Mouse (Mus musculus) intestine, embryonic 15.5 days (tissue): ENCODE data around the gene Mdga1. TPM values are rescaled to one million over a fixed set of nuclear protein-coding genes. Genes with fewer than 3 reads are reported as not detected.

Experiments
- ATAC-seq: fragments of 200-750 bp; cut with Nextera tagmentation; 2 replicates; pipeline ENCODE4 v1.8.0; 2017; ENCODE audit warnings: moderate TSS enrichment, moderate library complexity
- H3K27ac ChIP-seq: fragments of 300-500 bp; sonication (generic); 2 replicates; pipeline ENCODE4 v1.5.1; 2015; ENCODE audit warnings: mild to moderate bottlenecking, inconsistent platforms
- H3K27me3 ChIP-seq: fragments of 300-500 bp; sonication (generic); replicated peaks from 2 replicates; pipeline ENCODE4 v1.6.1; 2015; ENCODE audit warnings: inconsistent platforms
- H3K36me3 ChIP-seq: fragments of 300-500 bp; sonication (generic); 2 replicates; pipeline ENCODE4 v1.6.1; 2015; ENCODE audit warnings: inconsistent platforms
- H3K4me1 ChIP-seq: fragments of 300-500 bp; sonication (generic); replicated peaks from 2 replicates; pipeline ENCODE4 v1.6.1; 2015; ENCODE audit warnings: inconsistent platforms
- H3K4me2 ChIP-seq: fragments of 300-500 bp; sonication (generic); replicated peaks from 2 replicates; pipeline ENCODE4 v1.6.1; 2015; ENCODE audit warnings: mild to moderate bottlenecking, inconsistent platforms
- H3K4me3 ChIP-seq: fragments of 300-500 bp; sonication (generic); replicated peaks from 2 replicates; pipeline ENCODE4 v1.5.1; 2015; ENCODE audit warnings: inconsistent platforms
- H3K9ac ChIP-seq: fragments of 300-500 bp; sonication (generic); 2 replicates; pipeline ENCODE4 v1.6.1; 2015; ENCODE audit warnings: inconsistent platforms
- H3K9me3 ChIP-seq: fragments of 300-500 bp; sonication (generic); 2 replicates; pipeline ENCODE4 v1.6.1; 2016; ENCODE audit warnings: inconsistent platforms
- WGBS: fragments of 180-500 bp; shearing (Covaris S2); methylation state at CpG from one replicate; pipeline ENCODE4 v1.1.7; 2015; 5-methylcytosine and 5-hydroxymethylcytosine counted together
- polyA plus RNA-seq: library from polyadenylated mRNA; unstranded; fragments of >200 nt; fragmentation: Nextera tagmentation; extraction: Ambion mirVana; gene quantifications from 2 replicates; pipeline ENCODE4 v1.2.1, GENCODE M21; 2015

The Mdga1 gene
- polyA plus RNA-seq, 1 experiment from 2014 or later: 2.1 TPM

- no peak for ATAC-seq
- H3K9ac ChIP-seq: no peak overlapping the region
- H3K4me2 ChIP-seq: no peak overlapping the region
- no peaks in the 10 kb centered on the region for H3K36me3 ChIP-seq
- H3K4me3 ChIP-seq: no peak overlapping the region
- H3K4me1 ChIP-seq: no peaks in the 10 kb centered on the region
- H3K9me3 ChIP-seq: no peaks in the 10 kb centered on the region
- no peaks in the 10 kb centered on the region for H3K27me3 ChIP-seq
- 89% methylated on average over 5 of the region's 5 CpGs for WGBS
- no peak overlapping the region for H3K27ac ChIP-seq
Observed at GRCm38 (mm10) chr17:29939011-29939410, 30.9 kb downstream of the Mdga1 start.

DNA sequence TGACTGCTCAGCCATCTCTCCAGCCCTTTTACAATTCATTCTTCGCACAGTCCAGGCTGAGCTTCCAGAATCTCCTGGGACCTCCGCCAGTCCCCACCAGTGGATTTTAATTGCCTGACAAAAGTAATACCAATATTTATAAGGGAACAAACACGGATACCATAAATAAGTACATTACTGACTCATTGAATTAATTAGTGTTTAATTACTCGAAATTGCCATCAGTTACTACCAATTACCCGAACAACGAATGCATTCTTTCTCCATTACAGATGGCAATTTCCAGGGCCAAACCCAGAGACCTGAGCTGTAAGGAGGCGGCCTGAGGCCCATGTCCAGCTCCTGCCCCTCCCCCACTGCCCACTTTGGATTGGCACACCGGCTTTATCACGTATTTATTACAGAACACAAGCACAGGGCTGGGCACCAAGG lies 32.5 kb downstream of the Mdga1 start:
- no peaks in the 10 kb centered on the region for H3K4me1 ChIP-seq
- no peak overlapping the region for H3K27ac ChIP-seq
- H3K4me2 ChIP-seq: no peak overlapping the region
- H3K4me3 ChIP-seq: no peak overlapping the region
- no peak overlapping the region for H3K9ac ChIP-seq
- H3K36me3 ChIP-seq: no peaks in the 10 kb centered on the region
- ATAC-seq: no peak
- no peaks in the 10 kb centered on the region for H3K27me3 ChIP-seq
- H3K9me3 ChIP-seq: no peaks in the 10 kb centered on the region
- 81% methylated on average over 9 of the region's 9 CpGs for WGBS

- no peaks in the 10 kb centered on the region for H3K9me3 ChIP-seq
- ATAC-seq: no peak
- H3K4me3 ChIP-seq: no peak overlapping the region
- H3K4me1 ChIP-seq: 0 out of 2 replicates have a peak, but pooled peaks cover 5% of the 10 kb centered on the region
- no peak overlapping the region for H3K9ac ChIP-seq
- no peaks in the 10 kb centered on the region for H3K27me3 ChIP-seq
- no peaks in the 10 kb centered on the region for H3K36me3 ChIP-seq
- H3K27ac ChIP-seq: no peak overlapping the region
- no peak overlapping the region for H3K4me2 ChIP-seq
- WGBS: 85% methylated on average over 12 of the region's 12 CpGs
Observed at GRCm38 (mm10) chr17:29934133-29934851, 35.6 kb downstream of the Mdga1 start.

- no peak for ATAC-seq
- H3K36me3 ChIP-seq: no peaks in the 10 kb centered on the region
- H3K9ac ChIP-seq: no peak overlapping the region
- H3K4me3 ChIP-seq: no peak overlapping the region
- 91% methylated on average over 6 of the region's 6 CpGs for WGBS
- H3K4me1 ChIP-seq: 0 out of 2 replicates have a peak, but pooled peaks cover 6% of the 10 kb centered on the region
- H3K27me3 ChIP-seq: no peaks in the 10 kb centered on the region
- no peaks in the 10 kb centered on the region for H3K9me3 ChIP-seq
- no peak overlapping the region for H3K27ac ChIP-seq
- H3K4me2 ChIP-seq: no peak overlapping the region
Observed at GRCm38 (mm10) chr17:29932753-29933152, 37.1 kb downstream of the Mdga1 start.

- no peak overlapping the region for H3K4me3 ChIP-seq
- no peak overlapping the region for H3K4me2 ChIP-seq
- H3K36me3 ChIP-seq: no peaks in the 10 kb centered on the region
- H3K9me3 ChIP-seq: no peaks in the 10 kb centered on the region
- ATAC-seq: no peak
- no peak overlapping the region for H3K9ac ChIP-seq
- no peaks in the 10 kb centered on the region for H3K27me3 ChIP-seq
- no peak overlapping the region for H3K27ac ChIP-seq
- 0 out of 2 replicates have a peak, but pooled peaks cover 6% of the 10 kb centered on the region for H3K4me1 ChIP-seq
- 85% methylated on average over 31 of the region's 31 CpGs for WGBS
Observed at GRCm38 (mm10) chr17:29931224-29931945, 38.5 kb downstream of the Mdga1 start.

GRCm38 (mm10) chr17:29928751-29929237 lies 41.1 kb downstream of the Mdga1 start:
- no peak overlapping the region for H3K4me3 ChIP-seq
- peak overlapping the region; percentile 43 for H3K4me2 ChIP-seq
- WGBS: 20% methylated on average over 16 of the region's 16 CpGs
- peak; percentile 90 for ATAC-seq
- H3K27ac ChIP-seq: no peak overlapping the region
- H3K36me3 ChIP-seq: no peaks in the 10 kb centered on the region
- no peaks in the 10 kb centered on the region for H3K9me3 ChIP-seq
- H3K27me3 ChIP-seq: no peaks in the 10 kb centered on the region
- H3K4me1 ChIP-seq: 0 out of 2 replicates have a peak, but pooled peaks cover 6% of the 10 kb centered on the region
- H3K9ac ChIP-seq: no peak overlapping the region; the same call in 1 of the 2 replicates

- H3K9ac ChIP-seq: no peak overlapping the region
- no peak for ATAC-seq
- H3K4me2 ChIP-seq: no peak overlapping the region
- H3K4me3 ChIP-seq: no peak overlapping the region
- H3K9me3 ChIP-seq: no peaks in the 10 kb centered on the region
- no peaks in the 10 kb centered on the region for H3K36me3 ChIP-seq
- no peak overlapping the region for H3K27ac ChIP-seq
- H3K27me3 ChIP-seq: no peaks in the 10 kb centered on the region
- 70% methylated on average over 26 of the region's 26 CpGs for WGBS
- H3K4me1 ChIP-seq: 0 out of 2 replicates have a peak, but pooled peaks cover 6% of the 10 kb centered on the region
Observed at GRCm38 (mm10) chr17:29925608-29926606, 44.0 kb downstream of the Mdga1 start.

DNA sequence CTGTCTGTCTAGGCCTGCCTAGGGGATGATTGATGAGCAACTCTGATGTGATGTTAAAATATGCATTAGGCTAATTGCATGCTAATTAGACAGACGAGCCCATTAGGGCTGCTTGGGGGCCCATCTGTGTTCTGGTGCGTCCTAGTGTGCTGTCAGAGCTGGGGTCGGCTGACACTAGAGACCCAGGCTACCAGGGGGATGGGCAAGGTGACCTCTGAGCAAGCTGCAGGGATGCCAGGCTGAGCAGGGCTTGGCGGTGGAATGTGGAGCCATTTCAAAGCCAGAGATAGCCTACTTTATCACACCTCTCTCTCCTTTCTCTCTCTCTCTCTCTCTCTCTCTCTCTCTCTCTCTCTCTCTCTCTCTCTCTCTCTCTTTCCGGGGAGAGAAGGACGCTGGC lies 49.8 kb downstream of the Mdga1 start:
- H3K9me3 ChIP-seq: no peaks in the 10 kb centered on the region
- H3K9ac ChIP-seq: no peak overlapping the region
- no peaks in the 10 kb centered on the region for H3K27me3 ChIP-seq
- H3K4me2 ChIP-seq: no peak overlapping the region
- ATAC-seq: no peak
- H3K36me3 ChIP-seq: no peaks in the 10 kb centered on the region
- H3K4me1 ChIP-seq: peaks cover 14% of the 10 kb centered on the region
- no peak overlapping the region for H3K27ac ChIP-seq
- no peak overlapping the region for H3K4me3 ChIP-seq
- WGBS: 55% methylated on average over 6 of the region's 6 CpGs

DNA sequence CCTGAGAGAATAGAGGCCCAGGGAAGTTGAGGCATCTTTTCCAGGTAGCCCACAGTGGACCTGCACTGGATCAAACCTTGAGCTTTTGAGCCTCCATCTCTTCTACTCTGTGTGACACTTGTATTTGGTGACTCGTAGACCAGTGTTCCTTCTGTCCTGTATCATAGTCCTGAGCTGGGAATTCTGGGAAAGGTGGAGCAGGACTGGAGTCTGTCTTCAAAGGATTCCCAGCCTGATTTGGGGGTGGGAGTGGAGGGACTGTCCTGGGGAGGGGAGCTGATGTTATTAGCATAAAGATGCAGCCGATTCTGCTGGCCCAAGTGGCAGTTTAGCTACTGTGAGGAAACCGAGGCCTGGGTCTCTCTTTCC lies 50.4 kb downstream of the Mdga1 start:
- Histone ChIP-seq H3K9ac (no peak overlapping the region), H3K9me3 (no peaks in the 10 kb centered on the region), H3K36me3 (no peaks in the 10 kb centered on the region), H3K27me3 (no peaks in the 10 kb centered on the region), H3K27ac (no peak overlapping the region), H3K4me1 (peaks cover 14% of the 10 kb centered on the region), H3K4me2 (no peak overlapping the region), H3K4me3 (no peak overlapping the region)
- WGBS: 71% methylated on average over 3 of the region's 3 CpGs
- ATAC-seq: no peak

DNA sequence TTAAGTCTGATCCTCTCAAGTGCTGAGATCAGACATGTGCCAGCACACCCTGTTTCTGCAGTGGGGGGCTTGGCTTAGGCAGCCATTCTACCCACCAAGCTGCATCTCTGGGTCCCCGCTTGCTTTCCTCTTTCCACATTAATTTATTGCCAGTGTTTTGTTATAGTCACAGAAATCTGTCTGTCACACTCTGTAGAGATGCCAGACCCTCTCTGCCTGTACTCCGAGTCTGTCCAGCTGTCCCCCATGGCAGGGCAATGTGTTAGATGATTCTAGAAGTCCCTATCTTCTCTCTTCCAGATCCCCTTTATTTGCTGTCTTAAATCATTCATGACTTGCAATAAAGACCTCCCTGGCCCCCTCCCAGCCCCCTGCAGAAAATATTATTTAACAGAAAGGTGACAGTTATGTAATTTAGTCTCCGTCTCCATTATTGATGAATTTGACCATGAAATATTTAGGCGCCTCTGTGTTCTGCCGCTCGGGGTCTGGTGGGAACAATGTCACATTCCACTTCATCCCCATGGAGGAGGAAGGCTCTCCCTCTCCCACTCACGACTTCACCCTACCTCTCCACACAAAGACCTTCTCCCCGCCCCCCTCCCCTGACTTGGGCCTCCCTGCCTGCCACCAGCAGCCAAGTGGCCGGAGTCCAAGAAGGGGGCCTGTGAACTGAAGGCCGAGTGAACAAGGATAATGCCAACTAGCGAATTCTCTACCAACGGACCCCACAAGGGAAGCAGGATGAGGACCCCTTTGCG lies 50.9 kb downstream of the Mdga1 start:
- WGBS: 61% methylated on average over 13 of the region's 13 CpGs
- H3K27me3 ChIP-seq: no peaks in the 10 kb centered on the region
- no peak overlapping the region for H3K9ac ChIP-seq
- H3K4me2 ChIP-seq: no peak overlapping the region
- no peak for ATAC-seq
- H3K9me3 ChIP-seq: no peaks in the 10 kb centered on the region
- H3K4me1 ChIP-seq: peaks cover 14% of the 10 kb centered on the region
- no peaks in the 10 kb centered on the region for H3K36me3 ChIP-seq
- H3K4me3 ChIP-seq: no peak overlapping the region
- H3K27ac ChIP-seq: no peak overlapping the region

- H3K27ac ChIP-seq: no peak overlapping the region
- H3K4me3 ChIP-seq: no peak overlapping the region
- WGBS: 11% methylated on average over 3 of the region's 3 CpGs
- no peaks in the 10 kb centered on the region for H3K36me3 ChIP-seq
- H3K27me3 ChIP-seq: no peaks in the 10 kb centered on the region
- H3K9me3 ChIP-seq: no peaks in the 10 kb centered on the region
- peak; percentile 72 for ATAC-seq
- H3K4me1 ChIP-seq: peaks cover 24% of the 10 kb centered on the region
- no peak overlapping the region for H3K4me2 ChIP-seq
- H3K9ac ChIP-seq: no peak overlapping the region
Observed at GRCm38 (mm10) chr17:29916968-29917367, 52.9 kb downstream of the Mdga1 start.
